Mouse (Mus musculus): Measurements from ENCODE around the gene Adprh. TPM values are rescaled to one million over a fixed set of nuclear protein-coding genes. Genes with fewer than 3 reads are reported as not detected.
A peak's percentile ranks its signal among the peaks of the same experiment; 100 is the strongest.
"Not testable (repeated sequence)": the region's sequence is repeated elsewhere in the genome, so short reads cannot be mapped to it uniquely, and the experiment has no call there.

Gene Adprh
- polyA plus RNA-seq, 1 experiment from 2014 or later = 136 TPM

DNA sequence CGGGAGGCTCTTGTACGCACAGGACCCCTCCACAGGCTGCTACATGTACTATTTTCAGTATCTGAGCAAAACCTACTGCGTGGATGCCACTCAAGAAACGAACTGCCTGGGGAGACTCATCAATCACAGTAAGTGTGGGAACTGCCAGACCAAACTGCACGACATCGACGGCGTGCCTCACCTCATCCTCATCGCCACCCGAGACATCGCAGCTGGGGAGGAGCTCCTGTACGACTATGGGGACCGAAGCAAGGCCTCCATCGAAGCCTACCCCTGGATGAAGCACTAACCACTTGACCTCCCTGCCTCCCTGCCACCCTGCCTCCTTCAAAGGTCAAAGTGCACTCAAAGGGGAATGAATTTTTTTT is 24.7 kb upstream of the Adprh start:
- H3K27ac ChIP-seq; DNase-seq (ENCODE audit: low spot score); H3K36me3 ChIP-seq (replicated peaks; ENCODE audit: control insufficient read depth, insufficient read depth); H3K27me3 ChIP-seq (ENCODE audit: control insufficient read depth, insufficient read depth, low read length); ATAC-seq (ENCODE audit: low FRiP score); H3K9me3 ChIP-seq (ENCODE audit: control insufficient read depth, low read length): not testable (repeated sequence)
- 39% methylated on average over 14 of the region's 14 CpGs for WGBS
- H3K4me3 ChIP-seq (replicated peaks; ENCODE audit: low read length) = peak overlapping the region; percentile 32
- H3K4me2 ChIP-seq (replicated peaks) = peak overlapping the region; percentile 65
- H3K4me1 ChIP-seq (replicated peaks; ENCODE audit: control insufficient read depth, insufficient read depth, low read length) = 0 out of 2 replicates have a peak, but pooled peaks cover 10% of the 10 kb centered on the region
- peak overlapping the region; percentile 55 for H3K9ac ChIP-seq

DNA sequence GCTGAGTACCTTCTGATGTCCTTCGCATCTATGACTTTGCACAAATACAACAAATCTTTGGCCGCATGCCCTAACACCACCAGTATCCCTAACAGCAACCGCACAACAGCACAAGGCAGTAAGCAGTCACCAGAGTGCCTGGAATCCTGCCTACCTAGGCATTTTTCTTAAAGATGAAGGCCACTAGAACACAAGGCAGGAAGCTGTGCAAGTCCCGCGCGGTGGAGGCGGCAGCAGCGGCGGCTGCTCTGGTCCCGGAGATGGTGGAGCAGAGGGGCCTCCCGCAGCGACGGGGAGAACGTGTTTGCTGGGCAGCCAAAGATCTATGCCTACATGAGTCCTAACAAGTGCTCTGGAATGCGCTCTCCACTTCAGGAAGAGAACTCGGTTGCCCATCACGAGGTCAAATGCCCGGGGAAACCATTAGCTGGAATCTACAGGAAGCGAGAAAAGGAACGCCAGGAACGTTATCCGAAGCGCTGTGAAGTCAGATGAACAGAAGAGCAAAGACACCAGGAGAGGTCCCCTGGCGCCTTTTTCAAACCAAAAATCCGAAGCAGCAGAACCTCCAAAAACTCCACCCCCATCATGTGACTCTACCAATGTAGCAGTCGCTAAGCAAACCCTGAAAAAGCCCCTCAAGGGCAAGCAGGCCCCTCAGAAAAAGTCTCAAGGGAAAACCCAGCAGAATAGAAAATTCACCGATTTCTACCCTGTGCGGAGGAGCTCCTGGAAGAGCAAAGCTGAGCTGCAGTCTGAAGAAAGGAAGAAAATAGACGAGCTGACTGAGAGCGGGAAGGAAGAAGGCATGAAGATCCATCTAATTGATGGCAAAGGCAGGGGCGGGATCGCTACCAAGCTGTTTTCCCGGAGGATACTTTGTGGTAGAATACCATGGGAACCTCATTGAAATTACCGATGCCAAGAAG is 24.1 kb upstream of the Adprh start:
- peak overlapping the region; percentile 32 for H3K4me3 ChIP-seq (replicated peaks; ENCODE audit: low read length)
- H3K9me3 ChIP-seq (ENCODE audit: control insufficient read depth, low read length) = no peaks in the 10 kb centered on the region
- H3K27me3 ChIP-seq (ENCODE audit: control insufficient read depth, insufficient read depth, low read length) = no peaks in the 10 kb centered on the region
- WGBS = 6% methylated on average over 34 of the region's 34 CpGs
- ATAC-seq (ENCODE audit: low FRiP score) (no peak), DNase-seq (ENCODE audit: low spot score) (peak; percentile 46)
- no peaks in the 10 kb centered on the region for H3K36me3 ChIP-seq (replicated peaks; ENCODE audit: control insufficient read depth, insufficient read depth)
- peak overlapping the region; percentile 65 for H3K4me2 ChIP-seq (replicated peaks)
- 0 out of 2 replicates have a peak, but pooled peaks cover 10% of the 10 kb centered on the region for H3K4me1 ChIP-seq (replicated peaks; ENCODE audit: control insufficient read depth, insufficient read depth, low read length)
- H3K27ac ChIP-seq = peak overlapping the region; percentile 38
- H3K9ac ChIP-seq = peak overlapping the region; percentile 55

DNA sequence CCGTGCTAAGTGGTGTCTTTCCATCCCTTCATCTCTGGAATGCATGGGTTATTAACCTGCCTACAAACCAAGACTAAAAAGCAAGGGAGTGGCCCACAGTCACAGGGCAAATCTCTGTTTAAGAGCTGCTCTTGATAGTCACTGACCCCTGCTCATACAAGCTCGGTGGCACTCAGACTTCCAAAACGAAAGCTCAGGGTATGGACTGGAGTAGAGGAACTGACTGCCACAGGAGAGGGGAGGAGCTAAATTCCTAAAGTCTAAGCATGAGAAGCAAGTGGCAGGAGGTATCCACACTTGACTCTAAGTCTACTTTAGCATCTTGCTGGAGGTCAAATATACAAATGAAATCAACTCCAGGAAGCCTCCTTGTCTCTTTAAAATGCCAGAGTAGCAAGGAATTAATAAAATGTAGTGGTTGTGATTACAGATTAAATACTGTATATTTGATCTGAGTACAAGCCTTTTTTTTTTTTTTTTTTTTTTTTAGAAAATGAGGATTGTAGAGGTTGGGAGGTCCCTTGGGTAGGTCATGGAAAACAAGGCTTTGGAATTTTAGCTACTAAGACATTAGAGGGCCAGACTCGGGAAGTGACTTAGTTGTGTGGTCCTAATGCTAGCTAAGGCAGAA is 23.3 kb upstream of the Adprh start:
- no peak overlapping the region for H3K9ac ChIP-seq
- H3K4me1 ChIP-seq (replicated peaks; ENCODE audit: control insufficient read depth, insufficient read depth, low read length) = 0 out of 2 replicates have a peak, but pooled peaks cover 10% of the 10 kb centered on the region
- peak overlapping the region; percentile 65 for H3K4me2 ChIP-seq (replicated peaks)
- WGBS = 55% methylated on average over 4 of the region's 4 CpGs
- H3K27ac ChIP-seq = no peak overlapping the region
- H3K9me3 ChIP-seq (ENCODE audit: control insufficient read depth, low read length) = no peaks in the 10 kb centered on the region
- no peaks in the 10 kb centered on the region for H3K27me3 ChIP-seq (ENCODE audit: control insufficient read depth, insufficient read depth, low read length)
- H3K4me3 ChIP-seq (replicated peaks; ENCODE audit: low read length) = peak overlapping the region; percentile 32; the same call in 1 of the 2 replicates
- DNase-seq (ENCODE audit: low spot score) (no peak), ATAC-seq (ENCODE audit: low FRiP score) (no peak)
- H3K36me3 ChIP-seq (replicated peaks; ENCODE audit: control insufficient read depth, insufficient read depth) = no peaks in the 10 kb centered on the region

DNA sequence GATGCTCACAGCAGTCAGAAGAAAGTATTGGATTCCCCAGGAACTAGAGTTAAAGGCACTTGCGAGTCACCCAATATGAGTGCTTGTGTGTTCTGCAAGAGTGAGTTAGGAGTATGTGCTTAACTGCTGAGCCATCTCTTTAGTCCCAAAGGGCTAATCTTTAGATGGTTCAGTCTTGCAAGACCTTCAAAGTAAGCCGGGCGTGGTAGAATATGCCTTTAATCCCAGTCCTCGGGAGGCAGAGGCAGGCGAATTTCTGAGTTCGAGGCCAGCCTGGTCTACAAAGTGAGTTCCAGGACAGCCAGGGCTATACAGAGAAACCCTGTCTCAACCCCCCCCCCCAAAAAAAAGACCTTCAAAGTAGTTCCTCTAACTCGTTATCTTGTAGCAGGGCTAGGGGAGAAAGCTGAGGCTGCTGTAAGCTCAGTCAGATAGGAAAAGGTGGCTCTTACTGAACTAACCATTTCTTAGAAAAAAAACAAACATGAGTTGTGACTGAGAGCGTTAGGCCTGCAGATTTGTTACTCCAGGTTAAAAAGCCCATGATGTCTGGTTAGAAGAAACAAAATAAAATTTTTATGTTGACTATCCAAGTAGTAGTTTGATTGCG is 22.3 kb upstream of the Adprh start:
- no peaks in the 10 kb centered on the region for H3K27me3 ChIP-seq (ENCODE audit: control insufficient read depth, insufficient read depth, low read length)
- H3K4me2 ChIP-seq (replicated peaks) = no peak overlapping the region
- ATAC-seq (ENCODE audit: low FRiP score) (no peak), DNase-seq (ENCODE audit: low spot score) (no peak)
- no peaks in the 10 kb centered on the region for H3K36me3 ChIP-seq (replicated peaks; ENCODE audit: control insufficient read depth, insufficient read depth)
- WGBS = 93% methylated on average over 9 of the region's 9 CpGs
- H3K4me1 ChIP-seq (replicated peaks; ENCODE audit: control insufficient read depth, insufficient read depth, low read length) = 0 out of 2 replicates have a peak, but pooled peaks cover 10% of the 10 kb centered on the region
- no peaks in the 10 kb centered on the region for H3K9me3 ChIP-seq (ENCODE audit: control insufficient read depth, low read length)
- no peak overlapping the region for H3K27ac ChIP-seq
- H3K9ac ChIP-seq = no peak overlapping the region
- H3K4me3 ChIP-seq (replicated peaks; ENCODE audit: low read length) = no peak overlapping the region

DNA sequence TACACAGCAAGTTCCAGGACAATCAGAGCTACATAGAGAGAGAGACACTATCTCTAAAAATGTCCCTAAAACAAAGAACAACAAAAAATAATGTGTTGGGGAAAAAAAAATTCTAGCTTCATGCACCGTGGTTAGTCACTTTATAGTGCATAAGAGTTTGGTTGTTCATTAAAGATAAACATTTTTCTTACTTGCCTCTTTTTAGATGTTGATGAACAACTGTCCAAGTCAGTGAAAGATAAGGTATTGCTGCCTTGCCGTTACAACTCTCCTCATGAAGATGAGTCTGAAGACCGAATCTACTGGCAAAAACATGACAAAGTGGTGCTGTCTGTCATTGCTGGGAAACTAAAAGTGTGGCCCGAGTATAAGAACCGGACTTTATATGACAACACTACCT is 21.2 kb upstream of the Adprh start:
- ATAC-seq (ENCODE audit: low FRiP score) = no peak
- WGBS = 91% methylated on average over 5 of the region's 5 CpGs

DNA sequence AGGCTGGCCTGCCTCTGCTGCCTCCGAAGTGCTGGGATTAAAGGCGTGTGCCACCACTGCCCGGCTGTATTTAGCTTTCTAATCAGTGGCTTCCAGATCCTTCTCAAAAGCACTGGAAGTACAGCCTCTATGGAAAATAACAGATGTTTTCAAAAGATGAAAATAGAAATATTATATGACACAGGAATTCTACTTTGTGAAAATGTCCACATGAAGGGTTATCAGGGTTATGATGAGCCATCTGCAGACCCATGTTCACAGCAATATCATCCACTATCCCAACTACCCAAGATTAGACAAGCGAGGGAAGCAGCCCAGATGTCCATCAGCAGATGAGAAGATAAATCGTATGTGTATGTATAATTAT is 20.0 kb upstream of the Adprh start:
- H3K36me3 ChIP-seq (replicated peaks; ENCODE audit: control insufficient read depth, insufficient read depth) = no peaks in the 10 kb centered on the region
- WGBS = 96% methylated on average over 5 of the region's 5 CpGs
- no peaks in the 10 kb centered on the region for H3K9me3 ChIP-seq (ENCODE audit: control insufficient read depth, low read length)
- no peak overlapping the region for H3K4me2 ChIP-seq (replicated peaks)
- 0 out of 2 replicates have a peak, but pooled peaks cover 10% of the 10 kb centered on the region for H3K4me1 ChIP-seq (replicated peaks; ENCODE audit: control insufficient read depth, insufficient read depth, low read length)
- H3K9ac ChIP-seq = no peak overlapping the region
- no peaks in the 10 kb centered on the region for H3K27me3 ChIP-seq (ENCODE audit: control insufficient read depth, insufficient read depth, low read length)
- ATAC-seq (ENCODE audit: low FRiP score) (no peak), DNase-seq (ENCODE audit: low spot score) (no peak)
- no peak overlapping the region for H3K4me3 ChIP-seq (replicated peaks; ENCODE audit: low read length)
- H3K27ac ChIP-seq = no peak overlapping the region

More for the DNA sequence above, 21.2 kb upstream of the Adprh start:
- H3K36me3 ChIP-seq (replicated peaks; ENCODE audit: control insufficient read depth, insufficient read depth) = no peaks in the 10 kb centered on the region
- no peaks in the 10 kb centered on the region for H3K27me3 ChIP-seq (ENCODE audit: control insufficient read depth, insufficient read depth, low read length)
- no peak overlapping the region for H3K27ac ChIP-seq
- no peak overlapping the region for H3K4me3 ChIP-seq (replicated peaks; ENCODE audit: low read length)
- no peak overlapping the region for H3K9ac ChIP-seq
- H3K4me1 ChIP-seq (replicated peaks; ENCODE audit: control insufficient read depth, insufficient read depth, low read length) = 0 out of 2 replicates have a peak, but pooled peaks cover 10% of the 10 kb centered on the region
- no peak overlapping the region for H3K4me2 ChIP-seq (replicated peaks)
- no peak for DNase-seq (ENCODE audit: low spot score)
- no peaks in the 10 kb centered on the region for H3K9me3 ChIP-seq (ENCODE audit: control insufficient read depth, low read length)

DNA sequence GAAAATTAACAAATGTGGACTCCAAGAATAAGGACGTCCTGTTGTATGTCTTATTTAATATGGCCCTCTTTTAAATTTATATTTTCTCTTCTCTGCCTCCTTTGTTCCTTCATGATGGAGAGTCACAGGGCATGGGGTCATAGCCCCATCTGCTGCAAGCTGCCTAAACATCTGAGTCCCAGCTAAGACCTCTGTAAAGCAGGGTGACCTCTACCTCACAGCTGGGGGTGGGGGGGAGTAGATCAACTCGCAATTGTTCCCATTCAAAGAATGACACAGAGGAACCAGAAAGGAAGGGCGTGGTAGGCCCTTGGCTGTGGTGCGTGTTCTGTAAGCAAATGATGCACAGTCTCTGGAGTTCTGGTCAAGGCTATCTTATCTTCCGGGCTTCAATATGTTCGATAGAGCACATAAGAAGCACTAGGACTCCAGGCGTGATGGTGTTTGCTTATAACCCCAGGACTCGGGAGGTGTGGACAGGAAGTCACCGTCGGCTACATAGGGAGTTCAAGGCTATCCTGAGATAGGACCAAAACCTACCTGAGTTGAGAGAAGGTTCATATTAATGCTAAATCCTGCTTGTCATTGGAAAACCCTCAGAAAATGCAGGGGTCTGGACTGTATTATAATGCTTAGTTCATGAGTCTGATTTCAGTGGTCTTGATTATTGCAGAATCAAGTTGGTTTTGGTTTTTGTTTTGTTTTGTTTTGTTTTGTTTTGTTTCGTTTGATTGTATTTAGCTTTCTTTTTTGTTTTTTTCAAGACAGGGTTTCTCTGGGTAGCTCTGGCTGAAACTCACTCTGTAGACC is 19.4 kb upstream of the Adprh start:
- no peak overlapping the region for H3K9ac ChIP-seq
- H3K36me3 ChIP-seq (replicated peaks; ENCODE audit: control insufficient read depth, insufficient read depth) = no peaks in the 10 kb centered on the region
- no peak overlapping the region for H3K4me2 ChIP-seq (replicated peaks)
- WGBS = 69% methylated on average over 11 of the region's 11 CpGs
- no peak for ATAC-seq (ENCODE audit: low FRiP score)
- no peaks in the 10 kb centered on the region for H3K9me3 ChIP-seq (ENCODE audit: control insufficient read depth, low read length)
- H3K4me1 ChIP-seq (replicated peaks; ENCODE audit: control insufficient read depth, insufficient read depth, low read length) = 0 out of 2 replicates have a peak, but pooled peaks cover 8% of the 10 kb centered on the region
- no peak for DNase-seq (ENCODE audit: low spot score)
- no peaks in the 10 kb centered on the region for H3K27me3 ChIP-seq (ENCODE audit: control insufficient read depth, insufficient read depth, low read length)
- no peak overlapping the region for H3K27ac ChIP-seq
- no peak overlapping the region for H3K4me3 ChIP-seq (replicated peaks; ENCODE audit: low read length)

- no peak for ATAC-seq (ENCODE audit: low FRiP score)
- Histone ChIP-seq H3K9me3 (ENCODE audit: control insufficient read depth, low read length) (no peaks in the 10 kb centered on the region), H3K4me3 (replicated peaks; ENCODE audit: low read length) (no peak overlapping the region), H3K36me3 (replicated peaks; ENCODE audit: control insufficient read depth, insufficient read depth) (no peaks in the 10 kb centered on the region), H3K9ac (no peak overlapping the region), H3K4me2 (replicated peaks) (no peak overlapping the region), H3K27ac (no peak overlapping the region), H3K4me1 (replicated peaks; ENCODE audit: control insufficient read depth, insufficient read depth, low read length) (no peaks in the 10 kb centered on the region), H3K27me3 (ENCODE audit: control insufficient read depth, insufficient read depth, low read length) (no peaks in the 10 kb centered on the region)
- WGBS = 78% methylated on average over 8 of the region's 8 CpGs
- no peak for DNase-seq (ENCODE audit: low spot score)
These were observed 16.9 kb upstream of the Adprh start for GRCm38 (mm10) chr16:38469437-38469836.

- WGBS = 41% methylated on average over 3 of the region's 3 CpGs
- no peak overlapping the region for H3K4me3 ChIP-seq (replicated peaks; ENCODE audit: low read length)
- no peak overlapping the region for H3K27ac ChIP-seq
- DNase-seq (ENCODE audit: low spot score) = no peak
- no peak overlapping the region for H3K9ac ChIP-seq
- H3K36me3 ChIP-seq (replicated peaks; ENCODE audit: control insufficient read depth, insufficient read depth) = no peaks in the 10 kb centered on the region
- no peaks in the 10 kb centered on the region for H3K4me1 ChIP-seq (replicated peaks; ENCODE audit: control insufficient read depth, insufficient read depth, low read length)
- no peak overlapping the region for H3K4me2 ChIP-seq (replicated peaks)
- H3K9me3 ChIP-seq (ENCODE audit: control insufficient read depth, low read length) = no peaks in the 10 kb centered on the region
- no peaks in the 10 kb centered on the region for H3K27me3 ChIP-seq (ENCODE audit: control insufficient read depth, insufficient read depth, low read length)
- no peak for ATAC-seq (ENCODE audit: low FRiP score)
These were observed 16.2 kb upstream of the Adprh start for GRCm38 (mm10) chr16:38468706-38469018.
